Mouse (Mus musculus) MEL-GATA-1-ER (cell line): ENCODE results near the gene Gjc2.

Experiments
- DNase-seq: peaks from one replicate; pipeline ENCODE4 v3.0.0-alpha.2; 2012; ENCODE audit warnings: low read depth; ENCODE audit errors: extremely low read depth

The Gjc2 gene

DNA sequence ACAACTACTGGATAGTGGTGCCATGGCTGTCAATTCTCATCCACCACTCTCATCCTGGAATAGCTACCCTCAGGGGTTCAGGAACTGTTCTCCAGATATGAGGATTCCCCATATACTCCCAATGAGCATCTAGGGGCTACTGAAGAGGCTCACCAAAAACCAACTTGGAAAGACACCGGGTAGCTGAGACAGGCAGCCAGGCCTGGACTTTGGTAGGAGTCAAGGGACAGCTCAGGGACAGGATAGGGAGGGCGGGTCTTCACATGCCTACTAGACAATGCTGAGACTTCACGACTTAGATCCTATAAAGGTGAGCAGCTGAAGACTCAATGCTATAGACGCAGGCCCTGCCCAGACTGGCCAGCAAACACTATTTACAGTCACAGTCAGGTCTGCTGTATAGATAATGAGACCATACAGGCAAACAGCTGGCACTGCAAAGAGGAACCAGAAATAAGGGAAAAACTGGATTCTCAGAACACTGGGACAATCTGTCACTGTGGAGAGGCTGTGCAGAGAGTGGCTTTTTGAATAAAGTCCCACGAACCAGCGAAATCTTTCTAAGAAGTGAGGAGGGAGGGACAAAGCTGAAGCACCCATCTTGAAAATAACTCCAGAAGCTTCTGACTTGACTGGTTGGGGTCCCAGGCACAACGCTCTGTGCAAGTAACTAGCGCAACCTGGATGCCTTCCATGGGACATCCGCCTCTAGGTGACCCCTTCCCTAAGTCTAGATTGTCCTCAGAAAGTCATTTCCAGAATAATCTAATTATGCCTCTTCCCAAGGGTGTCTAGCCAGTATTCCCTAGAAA, 20.4 kb downstream of the Gjc2 start:
- DNase-seq, result peak; percentile 33

DNA sequence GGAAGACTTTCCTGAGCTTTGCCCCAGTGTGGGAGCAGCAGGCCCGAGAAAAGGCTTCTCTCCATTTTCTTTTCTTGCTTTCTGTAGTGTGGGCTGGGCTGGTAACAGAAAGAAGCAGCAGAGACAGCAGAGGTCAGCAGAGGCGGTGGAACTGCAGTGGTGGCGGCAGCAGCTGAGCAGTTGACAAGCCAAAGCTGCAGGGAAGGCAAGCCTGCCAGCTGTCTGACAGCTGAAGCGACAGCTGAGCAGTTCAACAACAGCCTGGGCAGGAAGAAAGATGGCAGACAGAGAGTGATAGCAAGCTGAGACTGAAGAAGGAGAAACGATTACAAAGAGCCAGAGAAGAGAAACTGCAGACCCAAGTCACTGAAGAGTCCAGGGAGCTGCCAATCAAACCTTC, 21.6 kb downstream of the Gjc2 start:
- DNase-seq, result no peak

DNA sequence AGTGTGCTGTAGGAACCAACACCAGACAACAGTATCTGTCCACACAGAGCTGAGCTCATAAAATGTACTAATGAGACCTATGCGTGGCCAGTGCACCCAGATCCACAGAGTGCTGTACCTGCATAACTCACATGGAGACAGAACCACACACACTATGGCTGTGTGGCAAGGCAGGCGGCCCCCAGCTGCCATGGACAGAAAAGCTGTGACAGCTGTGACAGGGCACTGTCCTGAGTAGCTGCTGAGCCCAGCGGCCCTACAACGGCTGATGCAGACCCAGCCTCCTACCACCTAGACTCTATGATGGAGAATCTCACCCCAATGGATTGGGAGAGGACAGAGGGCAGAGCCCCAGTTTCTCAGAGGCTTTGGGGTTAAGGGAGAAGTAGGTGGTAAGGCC, 23.5 kb downstream of the Gjc2 start:
- no peak for DNase-seq

DNA sequence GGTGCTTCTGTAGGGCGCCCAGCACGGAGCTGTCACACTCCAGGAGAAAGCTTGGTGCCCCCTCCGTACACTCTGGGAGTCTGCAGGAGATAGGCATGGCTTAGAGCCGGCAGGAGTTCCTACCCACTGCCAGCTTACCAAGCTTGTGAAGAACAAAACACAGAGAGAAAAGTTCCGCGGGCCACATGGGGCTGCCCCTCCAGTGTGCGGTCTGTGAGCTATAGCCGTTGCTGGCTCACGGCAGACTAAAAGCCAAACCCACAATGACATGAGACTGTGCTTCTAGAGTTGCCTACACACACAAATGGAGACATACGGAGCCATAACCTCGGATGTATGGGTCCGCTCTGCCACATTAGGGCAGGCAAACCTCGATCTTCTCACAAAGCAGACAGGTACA, 23.9 kb downstream of the Gjc2 start:
- no peak for DNase-seq

DNA sequence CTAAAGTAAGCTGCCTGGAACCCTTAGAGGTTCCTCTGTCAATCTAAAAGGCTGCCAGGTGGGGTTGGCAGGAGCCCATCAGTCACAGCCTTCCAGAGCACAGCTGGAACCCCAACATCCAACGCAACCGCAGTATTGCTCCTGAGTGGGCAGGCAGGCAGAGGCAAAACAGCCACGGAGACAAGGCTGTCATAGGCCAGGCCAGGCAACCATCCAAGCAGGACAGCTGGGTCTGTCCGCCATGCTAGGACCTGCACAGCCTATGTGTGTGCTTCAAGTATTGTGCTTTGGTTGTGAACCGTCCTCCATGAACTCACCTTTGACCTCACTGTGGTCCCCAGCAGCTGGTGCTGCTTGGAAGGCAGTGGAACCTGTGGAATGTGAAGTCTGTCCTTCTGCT, 27.1 kb downstream of the Gjc2 start:
- no peak for DNase-seq

DNA sequence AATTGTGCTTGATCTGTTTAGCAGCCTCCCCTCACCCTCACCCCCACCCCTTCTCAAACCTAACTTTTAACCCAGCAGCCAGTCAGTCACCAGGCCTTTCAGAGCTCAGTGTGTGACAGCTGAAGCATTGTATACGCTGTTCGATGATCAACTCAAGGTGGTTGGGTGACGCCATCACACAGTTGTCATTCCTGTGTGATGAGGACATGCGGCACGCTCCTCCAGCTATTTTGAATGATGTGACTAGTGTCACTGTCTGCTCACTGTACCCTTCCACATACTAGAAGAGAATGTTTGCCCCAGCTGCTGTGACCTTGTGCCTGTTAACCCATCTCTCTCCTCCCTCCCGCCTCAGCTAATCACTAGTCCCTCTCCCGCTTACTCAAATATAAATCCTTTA, 28.8 kb downstream of the Gjc2 start:
- DNase-seq, result no peak

DNA sequence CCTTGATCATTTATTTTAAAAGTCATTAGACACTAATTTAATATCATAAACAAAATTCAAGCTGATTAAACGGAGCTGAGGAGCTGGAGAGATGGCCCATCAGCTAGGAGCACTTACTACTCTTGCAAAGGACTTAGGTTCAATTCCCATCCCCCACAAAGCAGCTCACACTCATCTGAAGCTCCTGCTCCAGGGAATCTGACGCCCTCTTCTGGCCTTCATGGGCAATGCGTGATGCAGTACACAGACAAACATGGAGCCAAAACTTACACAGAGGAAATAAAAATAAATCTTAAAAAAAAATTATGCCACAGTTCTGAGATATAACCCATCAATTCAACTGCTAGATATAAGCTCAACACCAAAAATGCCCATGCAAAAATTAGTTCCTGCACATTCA, 31.3 kb downstream of the Gjc2 start:
- no peak for DNase-seq

DNA sequence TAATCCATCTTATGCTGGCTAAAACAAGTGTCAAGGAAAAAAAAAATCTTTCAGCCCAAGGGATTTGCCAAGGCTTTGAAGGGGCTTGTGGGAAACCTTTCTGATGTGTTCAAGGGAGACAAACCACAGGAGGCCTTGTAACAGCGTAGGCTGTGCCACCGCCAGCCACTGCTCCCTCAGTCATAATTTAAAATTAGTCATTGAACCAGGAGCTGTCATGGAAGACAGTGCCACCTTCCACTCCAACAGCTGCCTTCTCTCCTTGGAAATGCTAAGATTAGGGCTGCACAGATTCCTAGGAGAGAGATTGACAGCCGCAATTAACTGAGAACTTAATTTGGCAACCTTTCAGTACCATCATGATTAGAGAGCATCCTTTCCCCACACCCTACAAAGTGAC, 33.7 kb downstream of the Gjc2 start:
- DNase-seq, result no peak

DNA sequence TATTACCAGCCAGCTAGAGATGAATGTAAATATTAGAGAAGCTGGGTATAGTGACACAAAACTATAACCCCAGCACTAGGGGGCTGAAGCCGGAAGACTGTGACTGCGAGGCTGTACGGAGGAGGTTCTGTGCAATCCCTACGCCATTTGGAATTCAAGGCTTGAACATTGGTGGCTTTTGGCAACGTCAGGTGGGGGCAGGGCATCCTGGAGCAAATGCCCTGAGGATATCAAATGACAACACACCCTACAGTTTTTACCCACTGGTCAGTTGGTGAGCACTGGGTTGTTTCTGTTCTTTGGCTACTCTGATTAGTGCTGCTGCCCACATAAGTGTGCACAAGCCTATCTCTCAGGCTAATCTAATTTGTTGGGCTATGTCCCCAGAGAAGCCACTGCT, 40.1 kb downstream of the Gjc2 start:
- DNase-seq, result no peak

DNA sequence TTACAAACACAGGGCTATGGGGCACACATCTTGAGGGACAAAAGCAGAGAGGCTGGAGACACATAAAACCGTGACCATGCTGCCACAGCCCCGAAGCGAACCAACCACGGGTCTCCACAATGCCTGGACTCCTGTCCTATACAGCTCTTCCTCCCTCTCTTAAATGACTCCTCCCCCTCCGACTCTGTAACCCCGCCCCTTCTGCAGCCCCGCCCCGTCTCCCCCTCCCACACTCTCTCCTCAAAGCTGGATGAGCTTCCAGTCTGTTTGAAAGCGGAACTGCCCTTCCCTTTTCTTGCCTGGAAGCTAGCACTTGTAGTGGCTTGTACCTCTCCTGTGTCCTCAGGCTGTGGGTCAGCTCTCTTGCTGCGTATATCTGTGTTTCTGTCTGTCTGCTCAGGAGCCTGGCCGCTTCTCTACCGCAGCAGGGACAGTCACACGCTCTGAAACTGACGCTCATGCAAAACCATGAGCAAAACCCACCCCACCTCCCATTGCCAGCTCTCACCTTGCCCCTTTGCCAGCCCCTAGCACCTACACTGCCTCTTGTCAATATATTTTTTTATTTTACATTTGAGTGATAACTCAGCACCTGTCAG, 41.1 kb downstream of the Gjc2 start:
- no peak for DNase-seq

DNA sequence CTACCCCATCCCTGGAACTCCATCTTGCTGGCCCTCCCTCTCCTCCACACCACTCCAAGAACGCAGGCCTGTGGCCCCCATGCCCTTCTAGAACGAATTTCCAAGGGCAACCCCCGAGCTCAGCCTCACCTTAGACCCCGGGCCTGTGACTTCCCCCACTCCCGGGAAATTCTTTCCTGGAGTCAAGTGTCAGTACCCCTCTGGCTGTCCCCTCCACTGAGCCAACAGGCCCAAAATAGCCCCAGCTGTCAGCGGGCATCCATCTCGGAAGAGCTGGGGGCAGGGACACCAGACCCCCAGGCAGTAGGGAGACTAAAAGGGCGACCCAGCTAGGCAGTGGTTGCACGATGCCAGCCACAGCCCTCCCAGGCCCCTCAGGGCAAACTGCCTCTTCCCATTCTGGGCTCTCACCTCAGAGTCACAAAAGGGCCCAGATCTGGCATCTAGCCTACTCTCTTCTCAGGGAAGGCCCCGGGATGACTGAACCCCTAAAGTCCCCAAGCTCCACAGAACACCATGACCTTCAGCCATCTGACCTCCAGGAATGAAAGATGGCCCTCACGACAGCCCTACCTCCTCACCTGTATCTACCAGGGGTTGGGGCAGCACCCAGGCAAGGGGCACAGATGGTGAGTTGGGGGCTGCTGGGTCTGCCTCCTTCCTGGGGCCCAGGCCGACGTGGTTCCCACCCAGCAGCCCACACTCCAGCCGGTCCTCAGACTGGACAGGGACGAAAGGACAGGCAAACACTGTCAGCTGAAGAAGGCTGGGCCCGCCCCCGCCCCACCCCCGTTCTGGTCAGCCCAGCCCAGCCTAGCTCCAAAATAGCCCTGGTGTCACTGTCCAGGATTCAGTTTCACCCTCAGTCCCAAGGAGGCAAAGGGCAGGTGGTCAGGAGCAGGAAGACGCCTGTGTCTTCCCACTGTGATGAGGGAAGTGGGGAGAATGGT, 44.2 kb downstream of the Gjc2 start:
- no peak for DNase-seq

DNA sequence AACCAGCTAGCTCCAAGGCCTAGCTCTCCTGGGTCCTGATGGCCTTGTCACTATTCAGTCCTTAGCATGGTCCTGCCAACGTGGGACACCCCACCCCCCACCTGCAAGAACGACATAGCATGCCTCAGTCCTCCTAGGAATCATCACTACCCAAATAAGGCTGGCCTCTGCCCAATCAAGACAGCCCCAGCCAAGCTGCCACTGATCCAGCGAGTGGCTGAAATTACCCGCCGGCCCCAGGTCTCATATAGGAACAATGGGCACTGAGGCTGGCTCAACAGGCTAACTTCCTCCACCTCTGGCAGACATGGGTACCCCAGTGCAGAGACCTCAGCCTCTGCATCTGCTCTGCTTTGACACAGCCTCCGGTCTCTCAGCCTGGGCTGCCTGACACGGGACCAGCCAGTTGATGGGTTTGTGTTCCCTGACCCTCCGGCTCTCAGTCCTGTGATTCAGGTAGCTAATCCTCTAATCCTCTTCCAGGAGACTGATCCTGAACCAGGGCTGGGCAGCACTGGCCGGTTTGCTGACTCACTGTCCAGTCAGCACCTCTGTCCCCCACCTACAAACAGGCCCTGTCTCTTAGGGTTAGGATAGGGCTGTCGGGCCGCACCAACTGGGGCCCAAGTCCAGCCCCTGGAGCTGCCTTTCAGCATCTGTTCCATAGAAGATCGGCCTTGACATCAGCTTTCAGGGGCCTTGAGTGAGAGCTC, 45.9 kb downstream of the Gjc2 start:
- DNase-seq, result no peak

DNA sequence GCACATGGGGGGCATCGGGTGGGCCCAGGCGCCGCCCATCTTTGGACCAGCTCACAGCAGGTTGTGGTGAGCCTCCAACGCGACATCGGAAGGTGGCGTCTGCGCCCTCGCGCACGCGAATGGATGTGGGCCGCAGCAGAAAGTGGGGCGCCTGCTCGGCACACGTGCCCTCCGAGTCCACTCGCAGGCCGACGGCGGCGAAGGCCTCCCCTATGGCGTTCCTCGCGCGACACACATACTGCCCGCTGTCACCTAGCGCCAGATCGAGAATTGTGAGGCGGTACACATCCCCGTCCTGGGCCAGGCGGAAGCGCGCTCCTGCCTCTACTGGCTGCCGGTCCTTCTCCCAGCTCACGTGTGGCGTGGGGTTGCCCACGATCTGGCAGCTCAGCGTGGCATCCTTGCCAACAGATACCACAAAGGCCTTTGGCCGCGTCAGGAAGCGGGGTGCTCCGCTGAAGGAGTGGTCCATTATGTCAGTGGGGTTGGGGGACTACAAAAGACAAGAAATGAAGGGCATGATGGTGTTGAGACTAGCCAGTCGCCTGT, 47.0 kb downstream of the Gjc2 start, which contains the start of gene Obscn:
TSS of gene Obscn (minus strand) at position 499 of the 549 bp plus-strand sequence.
- DNase-seq, result no peak

DNA sequence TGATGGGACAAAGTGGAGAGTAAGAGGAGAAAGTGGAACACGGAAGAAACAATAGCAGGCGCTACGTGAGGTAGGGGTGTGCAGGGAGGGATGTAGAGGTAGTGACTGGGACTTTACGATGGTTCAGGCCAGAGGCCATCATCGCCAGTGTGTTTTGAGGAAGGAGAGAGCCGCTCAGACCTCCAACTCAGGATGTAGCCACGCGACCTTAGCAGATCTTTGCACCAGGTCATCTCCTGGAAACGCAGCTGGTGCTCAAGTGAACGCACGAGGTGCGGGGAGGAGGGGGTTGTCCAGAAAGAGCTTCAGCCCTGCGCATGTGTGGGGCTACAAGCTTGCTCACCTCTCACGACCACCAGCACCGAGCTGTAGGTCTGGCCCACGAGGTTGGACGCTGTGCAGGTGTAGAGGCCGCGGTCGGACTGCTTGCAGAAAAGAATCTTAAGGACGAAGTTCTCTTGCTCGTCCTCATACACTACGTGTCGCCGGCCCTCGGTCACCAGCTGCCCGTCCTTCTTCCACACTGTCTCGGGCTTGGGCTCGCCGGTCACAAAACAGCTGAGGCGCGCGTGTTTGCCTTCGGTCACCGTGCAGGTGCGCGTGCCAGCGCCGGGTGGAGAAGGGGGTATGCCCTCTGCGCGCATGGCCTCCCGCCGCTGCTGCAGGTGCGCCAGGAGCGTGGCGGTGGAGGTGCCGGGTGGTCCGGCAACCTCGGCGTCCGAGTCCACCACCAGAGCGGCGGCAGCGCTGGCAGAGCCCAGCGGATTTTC, 47.8 kb downstream of the Gjc2 start:
- no peak for DNase-seq

DNA sequence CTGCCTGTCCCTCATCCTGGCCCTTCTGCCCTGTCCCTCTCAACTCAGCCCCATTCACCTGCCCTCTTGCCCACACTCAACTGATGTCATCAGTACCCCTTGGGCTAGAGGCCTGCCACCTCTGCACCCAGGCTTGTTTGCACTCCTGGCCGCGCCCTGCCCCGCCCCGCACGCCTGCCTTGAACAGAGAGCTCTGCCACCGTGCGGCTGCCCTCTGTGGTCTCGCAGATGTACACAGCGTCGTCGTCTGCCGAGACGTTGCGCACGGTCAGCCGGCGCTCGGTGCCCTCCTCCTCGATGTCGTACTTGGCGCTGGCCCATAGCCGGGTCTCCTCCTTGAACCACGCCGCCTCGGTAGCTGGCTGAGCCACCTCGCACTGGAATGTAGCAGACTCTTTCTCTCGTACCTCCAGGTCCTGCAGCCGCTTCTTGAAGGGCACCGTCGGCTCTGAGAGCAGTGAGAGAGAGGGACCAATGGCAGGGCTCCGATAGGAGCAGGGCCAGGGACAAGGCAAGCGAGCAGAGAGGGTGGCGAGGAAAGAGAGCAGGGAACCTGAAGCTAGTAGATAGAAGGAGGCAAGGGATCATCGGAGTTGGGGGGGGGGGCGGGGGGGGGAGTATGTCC, 48.5 kb downstream of the Gjc2 start:
- no peak for DNase-seq

DNA sequence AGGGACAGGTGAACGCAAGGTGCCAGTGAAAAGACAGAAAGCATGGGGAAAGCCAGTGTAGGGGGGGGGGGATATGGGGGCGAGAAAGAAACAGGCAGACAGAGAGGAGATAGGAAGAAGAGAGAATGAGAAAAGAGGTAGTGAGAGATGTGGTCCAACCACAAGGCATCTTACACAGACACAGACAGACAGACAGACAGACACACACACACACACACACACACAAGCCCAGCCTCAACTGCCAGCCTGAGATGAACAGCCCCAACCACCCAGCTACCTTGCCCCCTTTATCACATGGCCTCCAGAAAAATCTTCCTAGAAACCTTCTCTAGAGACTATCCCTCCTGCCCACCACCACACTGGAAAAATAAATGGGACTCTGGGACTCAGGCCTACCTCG, 50.9 kb downstream of the Gjc2 start:
- DNase-seq, result peak; percentile 20

DNA sequence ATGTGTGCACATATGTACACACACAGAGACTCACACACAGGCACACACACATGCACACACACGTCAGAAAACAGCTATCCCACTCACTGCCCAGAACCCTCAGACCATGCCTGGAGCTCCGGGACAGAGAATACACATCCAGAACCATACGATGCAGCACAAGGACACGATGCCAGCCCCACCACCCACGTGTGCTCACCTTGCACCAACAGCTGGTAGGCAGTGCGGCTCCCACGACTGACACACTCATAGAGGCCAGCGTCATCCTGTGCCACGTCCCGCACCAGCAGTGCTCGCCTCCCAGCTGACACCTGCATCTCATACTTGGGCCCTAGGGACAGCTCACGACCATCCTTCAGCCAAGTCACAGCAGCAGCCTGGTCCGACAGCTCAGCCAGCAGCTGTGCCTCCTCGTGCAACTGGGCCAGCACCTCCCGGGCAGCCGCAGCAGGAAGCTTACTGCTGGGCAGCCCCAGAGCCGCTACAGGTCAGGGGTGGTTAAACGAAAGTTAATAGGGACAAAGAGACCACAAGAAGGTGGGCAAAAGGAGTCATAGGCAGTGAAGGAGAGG, 51.6 kb downstream of the Gjc2 start:
- peak; percentile 9 for DNase-seq

DNA sequence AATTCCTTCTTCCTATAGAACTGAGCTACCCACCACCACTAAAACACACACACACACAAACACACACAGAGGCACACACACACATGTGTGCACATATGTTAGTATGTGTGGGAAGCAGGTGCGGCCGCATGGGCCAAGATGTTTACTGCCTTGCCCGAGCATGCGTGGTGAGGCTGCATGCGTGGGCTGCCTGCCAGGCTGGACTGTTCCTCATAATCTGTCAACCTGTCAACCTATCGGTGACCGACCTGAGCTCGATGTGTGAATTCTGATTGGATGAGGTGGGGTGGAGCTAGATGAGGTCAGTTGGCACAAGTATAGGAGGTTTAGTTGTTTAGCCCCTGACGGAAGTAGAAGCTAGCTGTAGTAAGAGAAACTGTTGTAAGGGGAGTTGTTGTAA, 52.2 kb downstream of the Gjc2 start:
- peak; percentile 73 for DNase-seq
